Mouse (Mus musculus) CH12.LX (cell line): ENCODE measurements around the gene Tlnrd1.

Experiments
- BHLHE40 ChIP-seq: IDR thresholded peaks from 2 replicates; pipeline ENCODE4 v1.6.1; 2011; ENCODE audit warnings: mild to moderate bottlenecking, low read depth, low read length, improper control_type of control experiment
- CHD2 ChIP-seq: IDR thresholded peaks from 2 replicates; pipeline ENCODE4 v1.6.1; 2011; ENCODE audit warnings: low read length, improper control_type of control experiment
- CTCF ChIP-seq, 2 experiments: IDR thresholded peaks in 1 of 2; conservative IDR thresholded peaks in 1 of 2; 2 replicates each; pipeline ENCODE4 v1.5.1; 2011 to 2012; ENCODE audit warnings: low read depth in 2 of 2, low read length in 2 of 2, improper control_type of control experiment in 1 of 2, inconsistent platforms in 1 of 2, mild to moderate bottlenecking in 1 of 2, moderate library complexity in 1 of 2
- EP300 ChIP-seq: IDR thresholded peaks from 2 replicates; pipeline ENCODE4 v1.6.1; 2011; ENCODE audit warnings: low read length, improper control_type of control experiment
- HCFC1 ChIP-seq: IDR thresholded peaks from 2 replicates; pipeline ENCODE4 v1.6.1; 2012; ENCODE audit warnings: low read depth, mild to moderate bottlenecking, inconsistent platforms, low read length, improper control_type of control experiment
- MEF2A ChIP-seq: IDR thresholded peaks from 2 replicates; pipeline ENCODE4 v1.6.1; 2014; ENCODE audit warnings: low read depth, mild to moderate bottlenecking, inconsistent platforms, low read length, improper control_type of control experiment, borderline replicate concordance
- RAD21 ChIP-seq: IDR thresholded peaks from 2 replicates; pipeline ENCODE4 v1.6.1; 2011; ENCODE audit warnings: low read depth, mild to moderate bottlenecking, low read length, improper control_type of control experiment, moderate library complexity
- SIN3A ChIP-seq: IDR thresholded peaks from 2 replicates; pipeline ENCODE4 v1.6.1; 2012; ENCODE audit warnings: low read length, improper control_type of control experiment, inconsistent platforms
- UBTF ChIP-seq: IDR thresholded peaks from 2 replicates; pipeline ENCODE4 v1.6.1; 2012; ENCODE audit warnings: low read depth, mild to moderate bottlenecking, inconsistent platforms, low read length, improper control_type of control experiment, moderate library complexity
- USF2 ChIP-seq: conservative IDR thresholded peaks from 2 replicates; pipeline ENCODE4 v1.6.1; 2011; ENCODE audit warnings: low read depth, low read length, improper control_type of control experiment
- ZKSCAN1 ChIP-seq: IDR thresholded peaks from 2 replicates; pipeline ENCODE4 v1.6.1; 2012; ENCODE audit warnings: low read depth, inconsistent platforms, low read length, improper control_type of control experiment, borderline replicate concordance

DNA sequence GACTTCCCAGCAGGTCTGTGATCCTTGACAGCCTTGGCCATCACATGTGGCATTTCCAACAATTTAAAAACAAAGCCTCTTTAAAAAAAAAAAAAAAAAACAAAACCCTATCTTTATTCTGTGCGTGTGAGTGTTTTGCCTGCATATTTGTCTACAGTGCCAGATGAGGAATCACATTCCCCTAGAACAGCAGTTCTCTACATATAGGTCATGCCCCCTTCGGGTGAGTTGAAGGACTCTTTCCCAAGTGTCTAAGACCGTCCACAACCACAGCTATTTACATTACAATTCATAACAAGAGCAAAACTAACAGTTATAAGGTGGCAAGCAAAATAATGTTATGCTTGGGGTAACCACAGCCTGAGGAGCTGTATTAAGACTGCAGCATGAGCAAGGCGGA, 17.3 kb upstream of the Tlnrd1 start:
- TF ChIP-seq RAD21 = no peak
- TF ChIP-seq BHLHE40 = no peak
- TF ChIP-seq EP300 = no peak
- no peak for TF ChIP-seq MEF2A
- no peak for TF ChIP-seq CTCF (conservative IDR thresholded peaks at IDR 0.05 in 1 of 2, IDR thresholded peaks at IDR 0.05 in 1 of 2; ENCODE audit: low read depth in 2 of 2, low read length in 2 of 2)
- TF ChIP-seq SIN3A = no peak
- no peak for TF ChIP-seq HCFC1
- TF ChIP-seq ZKSCAN1 = no peak
- TF ChIP-seq UBTF = no peak
- no peak for TF ChIP-seq USF2
- no peak for TF ChIP-seq CHD2
